Mouse (Mus musculus) stomach, embryonic 16.5 days (tissue): ENCODE measurements around the gene Pdzd11. TPM values are rescaled to one million over a fixed set of nuclear protein-coding genes. Genes with fewer than 3 reads are reported as not detected.

Experiments used
- ATAC-seq: fragments of 200-750 bp; cut with Nextera tagmentation; 2 replicates; pipeline ENCODE4 v1.8.0; 2017; ENCODE audit warnings: moderate number of reproducible peaks, moderate TSS enrichment; ENCODE audit not compliant: insufficient read depth, low FRiP score
- H3K27ac ChIP-seq: fragments of 300-500 bp; sonication (generic); 2 replicates; pipeline ENCODE4 v1.5.1; 2014; ENCODE audit warnings: low read length
- H3K27me3 ChIP-seq: fragments of 300-500 bp; sonication (generic); 2 replicates; pipeline ENCODE4 v1.6.1; 2014; ENCODE audit warnings: low read length, control low read depth, mixed read lengths; ENCODE audit not compliant: control insufficient read depth, insufficient read depth
- H3K36me3 ChIP-seq: fragments of 300-500 bp; sonication (generic); 2 replicates; pipeline ENCODE4 v1.6.1; 2014; ENCODE audit warnings: low read length; ENCODE audit not compliant: control insufficient read depth, insufficient read depth
- H3K4me1 ChIP-seq: fragments of 300-500 bp; sonication (generic); 2 replicates; pipeline ENCODE4 v1.6.1; 2014; ENCODE audit warnings: low read length, control low read depth, mixed read lengths; ENCODE audit not compliant: control insufficient read depth, insufficient read depth
- H3K4me2 ChIP-seq: fragments of 300-500 bp; sonication (generic); 2 replicates; pipeline ENCODE4 v1.6.1; 2014; ENCODE audit warnings: low read depth, low read length, mixed read lengths
- H3K4me3 ChIP-seq: fragments of 300-500 bp; sonication (generic); replicated peaks from 2 replicates; pipeline ENCODE4 v1.5.1; 2014; ENCODE audit warnings: mild to moderate bottlenecking, low read length
- H3K9ac ChIP-seq: fragments of 300-500 bp; sonication (generic); 2 replicates; pipeline ENCODE4 v1.6.1; 2014; ENCODE audit warnings: low read length
- H3K9me3 ChIP-seq: fragments of 300-500 bp; sonication (generic); replicated peaks from 2 replicates; pipeline ENCODE4 v1.6.1; 2016; ENCODE audit warnings: low read length, control low read depth; ENCODE audit not compliant: control insufficient read depth
- WGBS: fragments of 180-500 bp; shearing (Covaris S2); extraction: QIAGEN DNeasy Blood & Tissue Kit; methylation state at CpG from one replicate; pipeline ENCODE4 v1.1.7; 2014; 5-methylcytosine and 5-hydroxymethylcytosine counted together
- polyA plus RNA-seq: library from polyadenylated mRNA; unstranded; fragments of >200 nt; fragmentation: Nextera tagmentation; extraction: Ambion mirVana; gene quantifications from 2 replicates; pipeline ENCODE4 v1.2.1, GENCODE M21; 2015

Pdzd11 gene
- polyA plus RNA-seq, result 80.1 and 93.6 TPM in 2 replicates

GRCm38 (mm10) chrX:100625802-100626793 is at the start of gene Pdzd11:
TSS of gene Pdzd11 (minus strand) at chrX:100626568.
- Histone ChIP-seq H3K4me1 (no peaks in the 10 kb centered on the region), H3K27me3 (no peaks in the 10 kb centered on the region), H3K9me3 (no peaks in the 10 kb centered on the region), H3K9ac (peak within 1 kb of the TSS; percentile 77), H3K36me3 (no peaks in the 10 kb centered on the region), H3K27ac (peak within 1 kb of the TSS; percentile 46; the same call in 1 of the 2 replicates), H3K4me3 (peak within 1 kb of the TSS; percentile 55), H3K4me2 (peak within 1 kb of the TSS; percentile 69)
- WGBS, result 17% methylated on average over 62 of the region's 62 CpGs
- ATAC-seq, result peak; percentile 100

GRCm38 (mm10) chrX:100664825-100665224 is 38.5 kb upstream of the Pdzd11 start:
- no peak overlapping the region for H3K4me2 ChIP-seq
- no peaks in the 10 kb centered on the region for H3K9me3 ChIP-seq
- no peak overlapping the region for H3K9ac ChIP-seq
- no peak overlapping the region for H3K27ac ChIP-seq
- 87% methylated on average over 2 of the region's 2 CpGs for WGBS
- H3K4me1 ChIP-seq, result no peaks in the 10 kb centered on the region
- 0 out of 2 replicates have a peak, but pooled peaks cover 3% of the 10 kb centered on the region for H3K36me3 ChIP-seq
- ATAC-seq, result no peak
- no peaks in the 10 kb centered on the region; the same call in 1 of the 2 replicates for H3K27me3 ChIP-seq
- no peak overlapping the region for H3K4me3 ChIP-seq

GRCm38 (mm10) chrX:100652848-100653247 is 26.5 kb upstream of the Pdzd11 start:
- Histone ChIP-seq H3K27me3 (no peaks in the 10 kb centered on the region), H3K36me3 (no peaks in the 10 kb centered on the region), H3K9me3 (no peaks in the 10 kb centered on the region), H3K27ac (no peak overlapping the region), H3K4me2 (no peak overlapping the region), H3K9ac (no peak overlapping the region), H3K4me3 (no peak overlapping the region), H3K4me1 (no peaks in the 10 kb centered on the region)
- ATAC-seq, result no peak

GRCm38 (mm10) chrX:100638477-100638876 is 12.1 kb upstream of the Pdzd11 start:
- Histone ChIP-seq H3K4me2 (no peak overlapping the region), H3K36me3 (no peaks in the 10 kb centered on the region), H3K9me3 (no peaks in the 10 kb centered on the region), H3K4me1 (no peaks in the 10 kb centered on the region), H3K27ac (no peak overlapping the region), H3K27me3 (no peaks in the 10 kb centered on the region), H3K9ac (no peak overlapping the region), H3K4me3 (no peak overlapping the region)
- 90% methylated on average over 8 of the region's 8 CpGs for WGBS
- no peak for ATAC-seq

- ATAC-seq, result no peak
- H3K4me1 ChIP-seq, result no peaks in the 10 kb centered on the region
- H3K9me3 ChIP-seq, result no peaks in the 10 kb centered on the region
- H3K27me3 ChIP-seq, result no peaks in the 10 kb centered on the region
- H3K9ac ChIP-seq, result no peak overlapping the region
- no peaks in the 10 kb centered on the region for H3K36me3 ChIP-seq
- WGBS, result 91% methylated on average over 2 of the region's 2 CpGs
- H3K27ac ChIP-seq, result no peak overlapping the region
- H3K4me2 ChIP-seq, result no peak overlapping the region
- H3K4me3 ChIP-seq, result no peak overlapping the region
Measured at GRCm38 (mm10) chrX:100629076-100629475, 2.7 kb upstream of the Pdzd11 start.

GRCm38 (mm10) chrX:100625546-100625801 is 894 bp downstream of the Pdzd11 start, which contains the start of gene Kif4:
TSS of gene Kif4 (plus strand) at chrX:100625737.
- WGBS, result 24% methylated on average over 3 of the region's 3 CpGs
- no peaks in the 10 kb centered on the region for H3K27me3 ChIP-seq

GRCm38 (mm10) chrX:100625146-100625545 is 1.2 kb downstream of the Pdzd11 start:
- Histone ChIP-seq H3K27ac (no peak overlapping the region), H3K4me2 (peak overlapping the region; percentile 62), H3K27me3 (no peaks in the 10 kb centered on the region), H3K36me3 (no peaks in the 10 kb centered on the region), H3K4me1 (no peaks in the 10 kb centered on the region), H3K4me3 (peak overlapping the region; percentile 55), H3K9ac (peak overlapping the region; percentile 77), H3K9me3 (no peaks in the 10 kb centered on the region)
- WGBS, result 33% methylated on average over 7 of the region's 7 CpGs
- no peak for ATAC-seq

More at GRCm38 (mm10) chrX:100625546-100625801, 894 bp downstream of the Pdzd11 start, which contains the start of gene Kif4:
- peak within 1 kb of the TSS; percentile 46; the same call in 1 of the 2 replicates for H3K27ac ChIP-seq
- peak within 1 kb of the TSS; percentile 55 for H3K4me3 ChIP-seq
- no peak for ATAC-seq
- no peaks in the 10 kb centered on the region for H3K36me3 ChIP-seq
- peak within 1 kb of the TSS; percentile 77 for H3K9ac ChIP-seq
- peak within 1 kb of the TSS; percentile 69 for H3K4me2 ChIP-seq
- no peaks in the 10 kb centered on the region for H3K4me1 ChIP-seq
- no peaks in the 10 kb centered on the region for H3K9me3 ChIP-seq

GRCm38 (mm10) chrX:100624242-100624641 is 2.1 kb downstream of the Pdzd11 start:
- Histone ChIP-seq H3K27me3 (no peaks in the 10 kb centered on the region), H3K4me2 (no peak overlapping the region), H3K9ac (no peak overlapping the region), H3K9me3 (no peaks in the 10 kb centered on the region), H3K27ac (no peak overlapping the region), H3K36me3 (no peaks in the 10 kb centered on the region), H3K4me3 (no peak overlapping the region), H3K4me1 (no peaks in the 10 kb centered on the region)
- ATAC-seq, result no peak
- whole genome bisulfite sequencing, result 84% methylated on average over 4 of the region's 4 CpGs

- no peak for ATAC-seq
- 64% methylated on average over 2 of the region's 2 CpGs for WGBS
Measured at GRCm38 (mm10) chrX:100621366-100621765, 5.0 kb downstream of the Pdzd11 start.

More at GRCm38 (mm10) chrX:100621366-100621765, 5.0 kb downstream of the Pdzd11 start:
- Histone ChIP-seq H3K9me3 (no peaks in the 10 kb centered on the region), H3K4me1 (no peaks in the 10 kb centered on the region), H3K27me3 (no peaks in the 10 kb centered on the region), H3K27ac (no peak overlapping the region), H3K9ac (no peak overlapping the region), H3K4me3 (no peak overlapping the region), H3K36me3 (no peaks in the 10 kb centered on the region), H3K4me2 (no peak overlapping the region)
